Mouse (Mus musculus) hindbrain, embryonic 12.5 days (tissue): ENCODE data around the gene Mavs. TPM values are rescaled to one million over a fixed set of nuclear protein-coding genes. Genes with fewer than 3 reads are reported as not detected.

Source experiments
- ATAC-seq: fragments of 200-750 bp; cut with Nextera tagmentation; 2 replicates; pipeline ENCODE4 v1.8.0; 2017; ENCODE audit warnings: moderate TSS enrichment; ENCODE audit not compliant: low FRiP score
- H3K27ac ChIP-seq: fragments of 300-500 bp; sonication (generic); 2 replicates; pipeline ENCODE4 v1.5.1; 2016; ENCODE audit warnings: mild to moderate bottlenecking
- H3K27me3 ChIP-seq: fragments of 300-500 bp; sonication (generic); 2 replicates; pipeline ENCODE4 v1.6.1; 2016; ENCODE audit warnings: mild to moderate bottlenecking
- H3K36me3 ChIP-seq: fragments of 300-500 bp; sonication (generic); 2 replicates; pipeline ENCODE4 v1.6.1; 2016; ENCODE audit warnings: mild to moderate bottlenecking
- H3K4me1 ChIP-seq: fragments of 300-500 bp; sonication (generic); 2 replicates; pipeline ENCODE4 v1.6.1; 2016
- H3K4me2 ChIP-seq: fragments of 300-500 bp; sonication (generic); replicated peaks from 2 replicates; pipeline ENCODE4 v1.6.1; 2016; ENCODE audit warnings: mild to moderate bottlenecking
- H3K4me3 ChIP-seq: fragments of 300-500 bp; sonication (generic); 2 replicates; pipeline ENCODE4 v1.5.1; 2016; ENCODE audit warnings: mild to moderate bottlenecking
- H3K9ac ChIP-seq: fragments of 300-500 bp; sonication (generic); 2 replicates; pipeline ENCODE4 v1.6.1; 2016; ENCODE audit warnings: mild to moderate bottlenecking, moderate library complexity
- H3K9me3 ChIP-seq: fragments of 300-500 bp; sonication (generic); replicated peaks from 2 replicates; pipeline ENCODE4 v1.6.1; 2016; ENCODE audit warnings: mild to moderate bottlenecking
- WGBS: fragments of 180-500 bp; shearing (Covaris S2); methylation state at CpG from one replicate; pipeline ENCODE4 v1.1.7; 2016; 5-methylcytosine and 5-hydroxymethylcytosine counted together
- polyA plus RNA-seq: library from polyadenylated mRNA; unstranded; fragments of >200 nt; fragmentation: Nextera tagmentation; extraction: Ambion mirVana; gene quantifications from 2 replicates; pipeline ENCODE4 v1.2.1, GENCODE M21; 2016

Gene Mavs
- polyA plus RNA-seq, 1 experiment from 2014 or later, result 11.6 TPM

- Histone ChIP-seq H3K9me3 (no peaks in the 10 kb centered on the region), H3K9ac (no peak overlapping the region), H3K4me1 (no peaks in the 10 kb centered on the region), H3K36me3 (peaks cover 56% of the 10 kb centered on the region), H3K27ac (no peak overlapping the region), H3K4me2 (no peak overlapping the region), H3K4me3 (no peak overlapping the region), H3K27me3 (no peaks in the 10 kb centered on the region)
- ATAC-seq, result no peak
- WGBS, result 92% methylated on average over 7 of the region's 7 CpGs
Observed at GRCm38 (mm10) chr2:131242929-131243328, 9.1 kb downstream of the Mavs start.

- Histone ChIP-seq H3K4me1 (no peaks in the 10 kb centered on the region), H3K4me3 (no peak overlapping the region), H3K27ac (no peak overlapping the region), H3K9ac (no peak overlapping the region), H3K27me3 (no peaks in the 10 kb centered on the region), H3K9me3 (no peaks in the 10 kb centered on the region), H3K36me3 (no peaks in the 10 kb centered on the region), H3K4me2 (no peak overlapping the region)
- ATAC-seq, result 0 out of 2 replicates have a peak, but pooled peaks have one; percentile 54
- 28% methylated on average over 7 of the region's 7 CpGs for WGBS
Observed at GRCm38 (mm10) chr2:131253681-131254328, 19.9 kb downstream of the Mavs start.

DNA sequence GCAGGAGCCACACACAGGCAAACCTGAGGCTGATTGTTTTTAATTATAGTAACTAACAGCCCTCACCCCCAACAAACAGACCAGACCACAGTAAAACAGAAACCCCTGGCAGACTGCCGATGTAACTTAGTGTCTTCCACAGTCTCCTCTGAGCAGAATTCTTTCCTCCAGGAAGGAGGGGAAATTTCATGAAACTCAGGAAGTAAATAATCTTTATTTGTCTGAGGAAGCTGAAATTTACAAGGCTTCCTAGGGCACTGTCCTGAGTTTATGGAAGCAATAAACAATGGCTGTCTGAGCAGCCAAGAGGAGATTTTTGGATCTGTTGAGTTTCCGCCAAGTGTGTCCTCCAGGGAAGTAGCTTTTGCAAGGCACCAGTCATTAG is 20.5 kb downstream of the Mavs start:
- no peak overlapping the region for H3K4me2 ChIP-seq
- no peak for ATAC-seq
- H3K9ac ChIP-seq, result no peak overlapping the region
- no peak overlapping the region for H3K4me3 ChIP-seq
- no peak overlapping the region for H3K27ac ChIP-seq
- H3K9me3 ChIP-seq, result no peaks in the 10 kb centered on the region
- no peaks in the 10 kb centered on the region for H3K36me3 ChIP-seq
- no peaks in the 10 kb centered on the region for H3K27me3 ChIP-seq
- no peaks in the 10 kb centered on the region for H3K4me1 ChIP-seq
- 87% methylated on average over 2 of the region's 2 CpGs for WGBS

- no peak for ATAC-seq
- H3K9me3 ChIP-seq, result no peaks in the 10 kb centered on the region
- H3K27me3 ChIP-seq, result no peaks in the 10 kb centered on the region
- no peaks in the 10 kb centered on the region for H3K36me3 ChIP-seq
- no peak overlapping the region for H3K27ac ChIP-seq
- no peak overlapping the region for H3K9ac ChIP-seq
- no peak overlapping the region for H3K4me2 ChIP-seq
- H3K4me3 ChIP-seq, result no peak overlapping the region
- WGBS, result 58% methylated on average over 3 of the region's 3 CpGs
- H3K4me1 ChIP-seq, result peaks cover under 1% of the 10 kb centered on the region; the same call in 1 of the 2 replicates
Observed at GRCm38 (mm10) chr2:131255738-131256137, 21.9 kb downstream of the Mavs start.

- WGBS, result 80% methylated on average over 8 of the region's 8 CpGs
- H3K27ac ChIP-seq, result no peak overlapping the region
- H3K4me3 ChIP-seq, result no peak overlapping the region
- H3K4me2 ChIP-seq, result no peak overlapping the region
- H3K9me3 ChIP-seq, result no peaks in the 10 kb centered on the region
- H3K4me1 ChIP-seq, result peaks cover 12% of the 10 kb centered on the region
- no peak for ATAC-seq
- H3K9ac ChIP-seq, result no peak overlapping the region
- no peaks in the 10 kb centered on the region for H3K36me3 ChIP-seq
- no peaks in the 10 kb centered on the region for H3K27me3 ChIP-seq
Observed at GRCm38 (mm10) chr2:131258693-131259092, 24.8 kb downstream of the Mavs start.

GRCm38 (mm10) chr2:131260544-131261307 is 26.9 kb downstream of the Mavs start:
- H3K36me3 ChIP-seq, result no peaks in the 10 kb centered on the region
- H3K9ac ChIP-seq, result peak overlapping the region; percentile 23; the same call in 1 of the 2 replicates
- WGBS, result 59% methylated on average over 9 of the region's 9 CpGs
- H3K4me1 ChIP-seq, result peaks cover 28% of the 10 kb centered on the region
- H3K4me3 ChIP-seq, result no peak overlapping the region
- no peaks in the 10 kb centered on the region for H3K27me3 ChIP-seq
- no peak overlapping the region; the same call in 1 of the 2 replicates for H3K27ac ChIP-seq
- H3K4me2 ChIP-seq, result peak overlapping the region; percentile 65; the same call in 1 of the 2 replicates
- H3K9me3 ChIP-seq, result no peaks in the 10 kb centered on the region
- no peak for ATAC-seq

DNA sequence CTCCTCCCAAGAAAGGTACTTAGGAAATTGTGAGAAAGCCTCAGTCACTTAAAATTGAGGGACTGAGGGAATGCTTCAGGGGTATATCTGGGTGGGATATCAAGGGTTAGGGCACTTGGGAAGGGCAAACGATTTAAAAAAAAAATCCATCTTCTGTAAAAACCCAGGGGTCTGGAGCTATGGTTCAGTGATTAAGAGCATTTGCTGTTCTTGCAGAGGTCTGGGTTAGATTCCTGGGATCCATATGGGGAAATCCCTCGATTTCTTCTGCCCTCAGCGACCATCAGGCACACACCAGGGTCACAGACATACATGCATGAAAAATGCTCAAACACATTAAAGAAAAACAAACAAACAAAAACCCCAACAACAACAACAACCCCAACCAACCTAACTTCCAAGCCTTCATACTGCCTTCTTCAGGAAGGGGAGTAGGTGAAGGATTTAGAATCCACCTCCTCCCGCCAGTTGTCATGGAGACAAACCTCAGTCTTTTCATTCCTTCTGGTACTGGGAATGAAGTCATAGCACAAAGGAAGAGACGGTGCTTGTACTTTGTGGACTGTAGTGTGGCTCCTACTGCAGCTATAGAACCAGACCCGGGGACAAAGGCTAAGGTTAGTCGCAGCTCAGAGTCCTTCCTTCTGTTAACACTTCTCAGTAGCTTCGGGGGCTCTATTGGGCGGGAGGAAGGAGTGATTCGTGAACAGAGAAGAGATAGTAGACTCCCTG is 27.8 kb downstream of the Mavs start:
- 7% methylated on average over 10 of the region's 10 CpGs for WGBS
- Histone ChIP-seq H3K9me3 (no peaks in the 10 kb centered on the region), H3K27me3 (no peaks in the 10 kb centered on the region), H3K4me2 (peak overlapping the region; percentile 65), H3K4me3 (peak overlapping the region; percentile 84), H3K9ac (peak overlapping the region; percentile 93), H3K27ac (peak overlapping the region; percentile 99), H3K4me1 (peaks cover 28% of the 10 kb centered on the region), H3K36me3 (no peaks in the 10 kb centered on the region)
- peak; percentile 90 for ATAC-seq

DNA sequence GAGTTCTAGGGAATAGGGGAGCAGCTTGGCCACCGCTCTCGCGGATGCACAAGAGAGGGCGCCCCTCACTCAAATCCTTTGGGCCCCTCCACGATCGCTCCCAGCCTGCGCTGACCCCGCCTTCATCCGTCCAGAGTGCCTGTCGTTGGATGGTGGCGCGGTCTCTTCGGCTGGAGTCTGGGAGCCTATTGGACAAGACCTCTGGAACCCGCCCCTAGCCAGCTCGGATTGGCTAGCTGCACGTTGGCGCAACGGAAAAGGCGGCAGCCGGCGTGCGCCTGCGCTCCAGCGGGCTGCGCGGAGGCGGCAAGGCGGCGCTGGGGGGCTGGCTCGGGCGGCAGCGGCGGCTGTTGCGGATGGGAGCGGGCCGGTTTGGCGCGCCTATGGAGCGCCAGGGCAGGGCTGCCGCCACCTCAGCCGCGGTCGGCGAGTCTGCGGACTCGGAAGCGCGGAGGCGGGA is 28.4 kb downstream of the Mavs start, which contains the start of gene Pank2:
Gene Pank2, plus strand, starts transcription at position 283 of the 460 bp plus-strand sequence.
- WGBS, result under 1% methylated on average over 48 of the region's 49 CpGs
- Histone ChIP-seq H3K27ac (peak within 1 kb of the TSS; percentile 99), H3K36me3 (no peaks in the 10 kb centered on the region), H3K9me3 (no peaks in the 10 kb centered on the region), H3K9ac (peak within 1 kb of the TSS; percentile 93), H3K4me2 (peak within 1 kb of the TSS; percentile 69), H3K27me3 (no peaks in the 10 kb centered on the region), H3K4me3 (peak within 1 kb of the TSS; percentile 84), H3K4me1 (peaks cover 28% of the 10 kb centered on the region)
- ATAC-seq, result peak; percentile 100

- Histone ChIP-seq H3K9ac (peak overlapping the region; percentile 93), H3K4me1 (peaks cover 28% of the 10 kb centered on the region), H3K9me3 (no peaks in the 10 kb centered on the region), H3K36me3 (no peaks in the 10 kb centered on the region), H3K27ac (peak overlapping the region; percentile 99), H3K4me3 (peak overlapping the region; percentile 84), H3K4me2 (peak overlapping the region; percentile 69), H3K27me3 (no peaks in the 10 kb centered on the region)
- WGBS, result under 1% methylated on average over 57 of the region's 59 CpGs
- peak; percentile 76 for ATAC-seq
Observed at GRCm38 (mm10) chr2:131262680-131263670, 29.1 kb downstream of the Mavs start.

DNA sequence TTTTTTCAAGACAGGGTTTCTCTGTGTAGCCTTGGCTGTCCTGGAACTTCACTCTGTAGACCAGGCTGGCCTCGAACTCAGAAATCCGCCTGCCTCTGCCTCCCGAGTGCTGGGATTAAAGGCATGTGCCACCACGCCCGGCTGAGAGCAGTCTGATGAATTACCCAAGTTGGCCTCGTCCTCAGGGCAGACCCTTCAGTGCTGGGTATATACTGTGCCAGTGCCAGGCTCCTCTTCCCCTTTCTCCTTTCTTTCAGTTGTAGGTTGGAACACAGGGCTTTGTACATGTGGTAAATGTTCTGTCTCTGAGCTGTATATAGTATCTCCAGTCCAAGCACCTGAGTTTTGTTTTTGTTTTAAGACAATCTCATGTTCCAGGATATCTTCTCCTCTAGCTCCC is 30.2 kb downstream of the Mavs start:
- Histone ChIP-seq H3K4me1 (peaks cover 28% of the 10 kb centered on the region), H3K36me3 (no peaks in the 10 kb centered on the region), H3K9me3 (no peaks in the 10 kb centered on the region), H3K4me2 (peak overlapping the region; percentile 69), H3K4me3 (0 out of 2 replicates have a peak overlapping the region, but pooled peaks have one; percentile 84), H3K27me3 (no peaks in the 10 kb centered on the region), H3K27ac (no peak overlapping the region), H3K9ac (no peak overlapping the region)
- no peak for ATAC-seq
- WGBS, result 72% methylated on average over 6 of the region's 6 CpGs

GRCm38 (mm10) chr2:131265056-131265455 is 31.2 kb downstream of the Mavs start:
- Histone ChIP-seq H3K36me3 (no peaks in the 10 kb centered on the region), H3K9me3 (no peaks in the 10 kb centered on the region), H3K4me1 (peaks cover 28% of the 10 kb centered on the region), H3K9ac (no peak overlapping the region), H3K4me2 (no peak overlapping the region), H3K27me3 (no peaks in the 10 kb centered on the region), H3K4me3 (no peak overlapping the region), H3K27ac (no peak overlapping the region)
- no peak for ATAC-seq
- 90% methylated on average over 2 of the region's 2 CpGs for WGBS
